Mouse (Mus musculus): ENCODE data around the gene Lemd1. TPM values are rescaled to one million over a fixed set of nuclear protein-coding genes. Genes with fewer than 3 reads are reported as not detected.
"Not testable (repeated sequence)": the region's sequence is repeated elsewhere in the genome, so short reads cannot be mapped to it uniquely, and the experiment has no call there.

Lemd1 gene
- total RNA-seq (2015) (not detected in 2 replicates), total RNA-seq (2017) (not detected in 2 replicates)

DNA sequence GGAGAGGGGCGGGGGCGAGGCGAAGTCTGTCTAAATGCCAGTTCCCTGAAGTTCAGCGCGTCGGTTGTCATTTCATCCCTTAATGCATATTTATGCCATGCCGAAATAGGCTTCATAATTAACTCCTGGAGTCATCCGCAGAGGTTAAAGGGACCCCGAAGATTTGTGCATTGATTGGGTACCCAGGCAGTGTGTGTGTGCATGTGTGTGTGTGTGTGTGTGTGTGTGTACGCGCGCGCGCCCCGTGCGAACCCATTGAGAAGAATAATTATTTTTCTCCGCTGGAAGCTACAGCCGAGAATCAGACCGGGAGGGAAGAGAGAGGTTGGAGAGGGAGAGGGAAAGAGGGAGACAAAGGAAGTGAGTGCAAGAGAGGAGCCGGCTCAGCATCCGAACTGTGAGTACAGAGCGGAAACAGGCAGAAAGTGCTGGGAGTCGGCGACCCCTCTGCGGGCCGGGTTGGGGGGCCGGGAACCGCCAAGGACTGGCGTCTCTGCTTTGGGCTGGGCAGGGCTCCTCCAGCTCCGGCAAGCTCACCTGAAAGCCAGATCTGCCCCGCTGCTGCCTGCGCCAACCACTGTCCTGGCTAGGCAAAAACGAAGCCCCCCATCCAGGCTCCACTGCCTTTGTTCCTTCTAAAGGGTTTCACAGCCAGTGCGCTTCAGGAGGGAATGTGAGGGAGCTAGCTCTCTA, at the start of gene Lemd1, which contains the start of gene AC124108.1:
Lemd1 (plus strand) TSS at position 339 of the 693 bp plus-strand sequence.
AC124108.1 (plus strand) TSS at position 365 of the 693 bp plus-strand sequence.
- no peak for ATAC-seq (replicated peaks; ENCODE audit: poor library complexity)

DNA sequence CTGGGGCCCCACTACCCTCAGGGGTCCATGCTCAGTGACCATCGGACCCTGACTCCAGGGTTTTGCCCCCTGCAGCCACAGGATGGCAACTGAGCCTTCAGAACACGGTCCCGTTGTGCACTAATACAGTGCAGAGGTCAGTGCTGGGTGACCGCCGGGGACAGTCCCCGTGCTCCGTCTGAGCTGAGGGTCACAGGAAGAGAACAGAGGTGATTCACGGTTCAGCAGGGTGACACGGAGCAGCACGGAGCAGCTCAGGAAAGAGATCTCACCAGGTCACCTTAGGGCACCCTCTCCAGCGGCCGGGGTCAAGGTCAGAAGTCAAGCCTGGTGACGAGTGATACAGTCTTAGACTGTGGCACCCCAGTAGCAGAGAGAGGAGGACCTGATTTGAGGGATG, 49.5 kb upstream of the Lemd1 start:
- no peak for ATAC-seq (replicated peaks; ENCODE audit: poor library complexity)

DNA sequence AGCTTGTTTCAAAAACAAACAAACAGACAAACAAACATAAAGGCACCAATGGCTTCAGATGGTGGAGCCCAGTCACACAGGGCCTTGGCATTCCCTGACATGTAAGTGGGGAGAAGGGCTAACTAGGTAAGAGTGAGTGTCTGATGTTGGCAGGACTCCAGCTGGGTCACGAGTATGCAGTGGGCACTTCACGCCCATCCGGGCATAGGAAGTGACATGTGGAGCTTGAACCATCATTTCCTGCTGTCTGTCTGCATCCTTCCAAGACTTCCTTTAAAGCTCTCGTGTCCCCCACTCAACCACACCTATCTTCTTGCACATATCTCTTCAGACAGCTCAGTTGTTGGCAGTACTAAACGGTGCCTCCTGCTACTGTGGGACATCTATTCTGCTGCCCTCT, 48.2 kb upstream of the Lemd1 start:
- peak; percentile 34 for ATAC-seq (replicated peaks; ENCODE audit: poor library complexity)

DNA sequence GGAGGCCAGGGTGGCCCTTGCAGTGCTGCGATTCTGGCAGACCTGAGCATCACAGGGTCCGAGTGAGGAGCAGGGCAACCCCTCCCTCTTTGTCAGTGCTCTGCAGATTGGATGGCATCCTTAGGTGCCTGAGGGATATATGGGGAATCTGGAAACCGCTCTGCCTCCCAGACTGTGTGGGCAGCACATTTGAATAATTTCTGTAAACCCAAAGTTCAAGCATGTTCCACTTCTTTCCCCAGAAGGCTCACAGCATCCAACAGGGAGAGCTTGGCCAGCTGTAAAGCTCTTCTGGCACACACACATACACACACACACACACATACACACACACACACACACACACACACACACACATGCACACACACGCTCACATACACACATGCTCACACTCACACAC, 47.5 kb upstream of the Lemd1 start:
- no peak for ATAC-seq (replicated peaks; ENCODE audit: poor library complexity)

DNA sequence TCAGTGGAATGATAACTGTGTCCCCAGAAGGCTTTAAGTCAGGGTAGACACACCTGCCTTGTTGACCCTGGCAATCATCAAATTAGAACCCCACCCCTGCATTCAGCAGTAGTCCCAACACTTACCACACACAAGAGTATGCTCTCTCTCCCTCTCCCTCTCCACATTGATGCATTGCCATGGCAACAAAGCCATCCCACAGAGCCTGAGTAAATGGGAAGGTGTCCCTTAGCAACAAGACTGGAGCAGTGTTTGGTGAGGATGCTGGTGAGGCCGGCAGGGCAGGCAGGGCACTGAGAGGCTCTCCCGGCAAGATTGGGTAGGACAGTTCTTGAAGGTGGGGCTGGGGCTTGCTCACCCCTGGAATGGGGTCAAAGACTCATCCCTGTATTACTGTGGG, 47.0 kb upstream of the Lemd1 start:
- ATAC-seq (replicated peaks; ENCODE audit: poor library complexity), result no peak

DNA sequence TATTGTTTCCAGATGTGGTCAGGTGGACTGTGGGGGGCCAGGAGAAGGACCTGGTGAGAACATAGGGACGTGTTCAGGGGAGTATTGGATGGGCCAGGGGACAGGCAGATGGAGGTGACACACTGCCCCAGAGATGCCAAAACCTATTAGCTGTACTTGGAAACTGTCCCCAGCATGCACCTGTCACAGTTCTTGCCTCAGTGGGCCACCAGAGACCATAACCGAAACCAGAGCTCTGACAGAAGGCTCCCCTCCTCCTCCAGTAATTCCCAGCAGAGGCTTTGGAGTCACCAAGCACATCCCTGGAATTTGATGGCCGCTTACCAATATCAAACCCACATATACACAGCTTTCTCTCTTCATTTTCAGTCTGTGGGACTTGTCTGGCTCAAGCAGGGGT, 46.4 kb upstream of the Lemd1 start:
- ATAC-seq (replicated peaks; ENCODE audit: poor library complexity), result no peak

DNA sequence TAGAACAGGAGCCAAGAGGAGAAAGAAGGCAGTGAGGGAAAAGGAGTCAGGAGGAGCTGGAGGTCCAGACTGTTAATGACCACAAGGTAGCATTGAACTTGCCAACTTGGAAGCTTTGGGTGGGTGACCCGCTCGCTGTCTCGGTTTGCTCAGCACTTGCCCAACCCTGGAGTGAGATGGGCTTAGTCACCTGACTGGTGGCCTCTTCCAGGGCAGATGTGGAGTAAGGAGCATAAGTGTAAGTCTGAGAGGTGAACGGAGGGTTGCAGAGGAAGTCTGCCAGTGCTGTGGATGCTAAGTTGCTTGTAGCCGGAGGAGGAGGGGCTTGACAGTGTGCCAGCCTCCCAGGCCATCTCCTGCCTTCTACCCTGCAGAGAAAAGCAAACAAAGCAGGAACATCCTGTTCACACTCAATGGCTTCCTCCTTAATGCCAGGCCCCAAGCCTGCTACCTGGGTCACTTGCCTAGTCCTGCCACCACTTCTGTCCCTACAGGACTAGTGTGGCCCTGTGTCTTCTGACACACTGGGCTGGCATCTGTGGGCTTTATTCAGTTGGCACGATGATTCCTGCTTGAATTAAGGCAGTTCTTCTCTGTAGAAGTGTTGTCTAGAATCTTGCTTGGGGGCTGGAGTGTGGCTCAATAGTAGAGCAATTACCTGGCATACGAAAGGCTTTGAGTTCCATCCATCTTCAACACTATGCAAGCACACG, 45.1 kb upstream of the Lemd1 start:
- ATAC-seq (replicated peaks; ENCODE audit: poor library complexity), result no peak

DNA sequence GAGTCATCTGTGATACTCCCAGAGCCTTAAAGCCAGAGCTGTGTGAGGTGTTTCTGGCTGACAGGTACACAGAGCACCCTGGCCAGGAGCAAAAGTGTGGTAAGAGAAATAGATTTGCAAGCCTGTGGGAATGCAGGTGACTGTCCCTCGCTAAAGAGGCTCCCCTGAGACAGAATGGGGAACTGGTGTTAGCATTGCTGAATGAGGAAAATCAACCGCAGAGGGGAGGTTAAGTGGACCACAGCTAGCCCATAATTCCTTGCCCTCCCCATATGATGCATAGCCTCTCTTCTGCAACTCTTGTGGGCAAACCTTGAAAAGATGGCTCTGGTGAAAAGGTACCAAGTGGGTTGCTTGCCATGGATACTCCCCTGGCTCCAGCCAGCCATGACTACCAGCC, 41.8 kb upstream of the Lemd1 start:
- ATAC-seq (replicated peaks; ENCODE audit: poor library complexity), result peak; percentile 82

DNA sequence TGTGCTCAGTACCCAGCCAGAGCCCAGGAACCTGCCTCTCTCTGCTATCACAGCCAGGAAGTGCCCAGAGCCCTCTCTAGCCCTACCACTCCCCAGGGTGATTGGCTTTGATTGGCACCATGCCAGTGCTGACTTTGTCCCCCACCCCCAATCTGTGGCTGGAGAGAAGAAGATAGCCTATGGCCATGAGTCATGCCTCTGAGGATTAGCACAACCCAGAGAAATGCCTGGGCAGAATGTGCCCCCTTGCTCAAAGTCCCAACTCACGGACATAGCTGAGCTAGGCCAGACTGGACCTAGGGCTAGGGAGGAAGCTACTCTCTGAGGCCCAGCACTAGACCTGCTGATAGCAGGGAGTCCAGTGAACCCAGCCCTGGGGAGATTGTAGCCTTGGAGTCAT, 41.1 kb upstream of the Lemd1 start:
- ATAC-seq (replicated peaks; ENCODE audit: poor library complexity), result 0 out of 2 replicates have a peak, but pooled peaks have one; percentile 18

DNA sequence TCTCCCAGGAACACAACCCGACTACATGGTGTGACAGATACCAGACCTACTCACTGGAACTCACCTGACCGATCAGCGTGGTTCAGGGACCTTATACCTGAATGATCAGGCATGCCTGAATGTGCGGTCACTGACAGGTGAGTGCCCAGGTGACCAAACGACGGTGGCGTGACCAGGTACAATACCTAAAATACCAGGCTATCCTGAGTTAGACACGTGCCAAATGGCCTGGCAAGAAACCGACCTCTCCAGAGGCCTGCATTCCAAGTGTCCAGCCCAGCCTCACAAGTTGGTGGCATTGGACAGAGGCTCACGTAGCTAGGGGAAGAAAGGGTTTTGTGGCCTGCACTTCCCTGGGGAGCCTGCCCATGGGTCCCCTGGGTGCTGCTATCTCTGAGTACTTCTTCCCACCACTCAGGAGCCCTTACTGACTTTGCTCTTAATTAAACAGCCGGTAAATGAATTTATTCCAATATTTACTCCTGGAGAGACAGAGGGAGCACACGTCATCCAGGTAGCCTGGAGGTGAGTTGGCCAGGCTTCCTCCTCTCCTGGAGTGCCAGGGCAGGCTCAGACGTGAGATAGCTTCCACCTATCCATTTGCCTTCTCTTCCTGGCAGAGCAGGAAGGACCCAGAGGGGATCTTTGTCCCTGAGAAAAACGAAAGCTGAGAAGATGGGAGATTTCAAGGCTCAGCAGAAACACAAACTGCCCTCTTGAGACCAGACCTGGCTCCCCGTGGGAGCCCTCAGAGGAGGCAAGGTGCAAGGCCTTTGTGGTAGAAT, 40.2 kb upstream of the Lemd1 start:
- ATAC-seq (replicated peaks; ENCODE audit: poor library complexity), result no peak

DNA sequence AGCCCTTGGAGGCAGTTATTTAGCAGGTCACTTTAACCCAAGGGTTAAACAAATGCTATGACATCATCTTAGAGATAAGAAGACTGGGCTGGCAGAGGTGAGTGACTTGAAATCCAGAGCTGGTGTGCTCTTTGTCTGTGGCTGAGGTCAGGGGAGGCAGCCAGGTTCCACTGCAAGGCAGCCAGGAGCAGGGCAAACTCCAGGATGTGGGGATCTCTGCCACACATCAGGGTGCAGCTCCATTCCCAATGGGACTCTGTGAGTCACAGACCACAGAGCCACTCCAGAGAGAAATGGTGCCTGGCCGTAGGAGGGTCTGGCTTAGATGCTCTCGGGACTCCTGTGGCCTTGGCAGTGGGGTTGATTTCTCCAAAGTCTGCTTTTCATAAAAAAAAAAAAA, 39.3 kb upstream of the Lemd1 start:
- ATAC-seq (replicated peaks; ENCODE audit: poor library complexity), result no peak

DNA sequence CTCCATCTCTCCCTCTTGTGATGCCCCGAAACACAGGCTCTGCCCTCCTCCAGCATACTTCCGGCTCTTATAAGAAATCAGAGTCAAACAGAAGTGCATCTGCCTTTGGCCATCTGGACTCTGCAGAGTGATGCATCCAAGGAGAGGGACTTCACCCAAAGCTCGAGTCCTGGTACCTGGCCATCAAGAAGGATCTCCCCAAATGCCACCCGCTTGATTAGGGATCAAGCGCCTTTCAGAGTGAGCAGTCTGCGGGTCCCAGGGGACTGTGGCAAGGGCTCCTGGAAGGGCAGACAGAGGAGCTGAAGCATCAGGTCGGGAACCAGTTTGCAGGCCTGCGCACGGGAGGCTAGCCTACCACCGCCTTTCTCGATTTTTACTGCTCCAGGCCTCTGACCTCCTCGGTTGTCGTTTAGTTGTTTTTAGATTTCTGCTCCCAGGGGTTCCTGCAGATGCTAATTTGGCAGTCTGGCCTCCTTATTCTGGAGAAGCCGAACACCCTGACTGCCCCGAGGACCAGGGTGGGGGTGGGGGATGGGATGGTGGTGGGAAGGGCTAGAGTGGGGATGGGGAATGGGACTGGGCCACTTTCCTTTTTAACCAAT, 38.0 kb upstream of the Lemd1 start:
- ATAC-seq (replicated peaks; ENCODE audit: poor library complexity), result no peak

DNA sequence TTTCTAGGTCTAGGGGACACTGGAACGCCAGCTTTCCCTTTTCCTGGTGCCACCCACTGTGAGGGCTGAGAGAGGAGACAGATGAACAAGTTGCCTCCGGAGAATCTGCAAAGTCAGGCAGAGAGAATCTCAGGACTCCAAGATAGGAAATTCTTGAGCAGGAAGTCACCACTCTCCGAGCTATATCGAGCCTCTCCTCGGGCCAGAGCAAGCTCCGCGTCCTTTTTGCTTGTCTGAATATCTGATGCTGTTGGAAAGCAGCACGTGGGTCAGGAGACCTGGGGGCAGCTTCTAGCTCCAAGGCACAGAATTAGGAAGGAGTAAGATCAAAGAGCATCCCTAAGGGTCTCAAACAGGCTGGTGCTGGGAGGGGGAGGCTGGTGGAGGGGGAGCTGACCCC, 37.5 kb upstream of the Lemd1 start:
- no peak for ATAC-seq (replicated peaks; ENCODE audit: poor library complexity)

DNA sequence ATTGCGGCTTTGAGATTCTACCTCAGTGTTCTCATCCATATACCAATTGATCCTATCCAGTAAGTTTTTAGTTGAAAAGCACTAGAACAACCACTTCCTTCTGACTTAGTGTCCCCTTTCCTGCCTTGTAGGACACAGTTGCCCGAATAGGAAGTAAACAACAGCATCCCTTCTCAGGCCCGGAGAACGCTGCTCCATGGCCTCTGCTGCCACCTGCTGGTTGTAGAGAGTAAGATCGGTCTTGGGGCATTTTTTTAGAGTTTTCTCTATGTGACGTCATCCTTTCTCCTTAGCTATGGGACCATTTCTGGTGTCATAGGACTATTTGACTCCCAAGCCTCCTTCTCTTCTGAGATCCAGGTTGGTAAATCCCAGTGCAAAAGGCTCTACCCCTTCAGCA, 35.5 kb upstream of the Lemd1 start:
- ATAC-seq (replicated peaks; ENCODE audit: poor library complexity), result peak; percentile 95

DNA sequence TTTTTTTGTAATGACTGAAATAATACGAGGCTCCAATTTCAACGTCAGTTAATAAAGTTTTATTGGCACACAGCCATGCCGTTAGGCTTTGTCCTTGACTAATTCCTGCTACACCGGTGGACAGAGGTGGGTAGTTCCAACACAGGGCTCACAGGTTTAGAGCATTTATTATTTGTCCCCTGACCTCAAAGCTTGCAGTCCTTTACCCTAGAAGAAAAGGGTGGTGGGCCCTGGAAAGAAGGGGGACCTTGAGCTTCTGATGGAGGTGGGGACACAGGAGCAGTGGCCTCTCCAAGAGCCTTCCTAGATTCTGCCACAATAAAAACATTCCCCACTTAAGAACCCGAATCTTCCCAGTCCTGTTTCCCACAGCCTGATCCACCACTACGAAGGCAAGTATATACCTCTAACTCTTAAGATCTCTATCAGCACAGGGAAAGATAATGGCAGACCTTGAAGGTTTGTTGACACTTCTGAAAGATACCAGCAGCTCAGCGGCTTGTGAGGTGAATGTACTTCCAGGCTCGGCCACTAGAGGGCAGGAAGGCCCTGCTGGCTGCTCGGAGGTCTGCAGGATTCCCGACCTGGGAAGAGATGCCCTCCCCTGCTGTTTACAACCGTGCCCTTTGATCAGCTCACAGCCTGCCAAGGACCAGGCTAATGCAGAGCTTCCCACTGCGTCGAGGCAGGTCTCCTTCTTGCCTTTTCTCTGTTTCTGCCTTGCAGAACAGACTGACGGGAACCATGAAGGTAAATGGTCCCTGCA, 34.0 kb upstream of the Lemd1 start:
- ATAC-seq (replicated peaks; ENCODE audit: poor library complexity), result peak; percentile 87

DNA sequence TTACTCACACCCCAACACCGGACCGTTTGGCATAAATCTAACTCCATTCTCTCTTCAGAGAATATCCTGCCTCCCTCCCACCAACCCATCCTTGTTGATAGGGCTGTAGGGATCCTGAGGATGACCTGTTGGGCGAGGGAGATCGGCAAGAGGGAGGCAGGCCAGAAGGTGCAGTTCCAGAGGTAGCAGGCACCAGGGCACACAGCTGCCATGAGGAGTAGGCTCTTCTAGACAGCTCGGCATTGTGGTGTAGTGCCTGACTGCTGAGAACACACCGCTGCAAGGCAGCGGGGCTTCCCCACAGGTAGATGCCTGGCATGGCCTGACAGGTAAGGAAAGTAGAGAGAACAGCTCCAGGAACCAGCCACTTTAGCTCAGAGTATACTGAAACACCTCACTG, 33.4 kb upstream of the Lemd1 start:
- no peak for ATAC-seq (replicated peaks; ENCODE audit: poor library complexity)

DNA sequence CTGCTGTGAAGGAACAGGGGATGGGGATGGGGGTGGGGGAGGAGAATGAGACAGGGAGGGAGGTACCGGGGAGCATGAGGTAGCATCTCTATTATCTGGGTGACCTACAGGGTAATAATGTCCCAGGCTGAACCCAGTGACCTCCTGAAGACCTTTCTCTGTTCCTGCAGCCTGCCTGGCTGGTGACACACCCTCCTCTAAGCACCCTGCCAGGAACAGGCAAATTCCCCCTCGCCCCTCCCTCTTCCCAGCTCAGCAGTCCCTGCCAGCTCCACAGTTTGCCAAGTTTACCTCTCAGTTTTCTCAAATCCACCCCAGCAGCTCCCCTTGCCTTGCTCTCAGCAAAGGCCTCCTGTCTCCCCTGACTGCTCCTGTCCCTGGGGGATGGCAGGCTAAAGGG, 32.5 kb upstream of the Lemd1 start:
- ATAC-seq (replicated peaks; ENCODE audit: poor library complexity), result no peak

DNA sequence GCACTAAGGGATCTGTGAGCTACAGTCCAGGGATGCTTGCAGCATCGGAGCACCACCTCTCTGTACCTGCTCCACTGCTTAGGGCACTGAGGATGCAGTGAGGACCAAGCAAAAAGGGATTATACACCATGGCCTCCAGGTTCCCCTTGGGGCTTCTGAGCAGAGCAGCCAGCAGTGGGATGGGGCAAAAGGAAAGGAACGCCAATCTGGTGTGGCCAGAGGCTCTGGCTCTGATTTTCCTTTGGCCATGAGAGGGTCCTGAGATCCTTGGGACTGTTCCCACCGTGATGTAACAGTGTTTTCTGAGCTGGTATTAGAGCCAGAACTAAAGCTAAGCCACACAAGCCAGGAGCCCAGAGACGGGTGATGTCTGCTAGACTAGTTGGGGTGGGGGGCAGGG, 31.6 kb upstream of the Lemd1 start:
- no peak for ATAC-seq (replicated peaks; ENCODE audit: poor library complexity)

DNA sequence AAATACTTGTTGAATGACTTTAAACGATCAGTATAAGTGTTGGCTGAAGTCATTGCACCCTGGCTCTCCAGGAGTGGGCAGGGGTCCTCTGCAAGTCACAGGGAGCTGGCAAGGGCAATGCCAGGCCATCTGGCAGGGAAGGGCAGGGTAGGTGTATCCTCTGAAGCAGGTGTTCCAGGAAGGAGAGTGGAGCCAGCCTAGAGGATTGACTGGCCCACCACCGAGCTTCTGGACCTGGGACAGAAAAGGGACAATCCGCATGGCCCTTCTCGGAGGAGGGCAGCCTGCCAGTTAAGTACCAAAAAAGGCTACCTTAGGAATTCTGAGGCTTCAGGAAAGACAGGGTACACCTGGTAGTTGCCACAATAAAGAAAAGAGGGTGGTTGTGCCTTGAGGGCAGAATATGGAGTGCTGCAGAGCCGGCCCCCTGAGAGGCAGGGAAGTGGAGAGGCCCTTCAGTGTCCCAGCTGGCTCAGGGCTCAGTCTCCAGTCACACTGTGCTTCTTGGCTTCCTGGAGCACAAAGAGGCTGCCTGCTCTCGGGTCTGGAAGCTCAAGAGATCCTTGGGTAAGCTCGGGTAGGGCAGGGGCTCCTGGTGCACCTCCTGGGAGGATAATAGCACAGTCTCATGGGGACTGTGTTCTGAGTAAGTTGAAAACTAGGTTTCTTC, 29.9 kb upstream of the Lemd1 start:
- ATAC-seq (replicated peaks; ENCODE audit: poor library complexity), result no peak

DNA sequence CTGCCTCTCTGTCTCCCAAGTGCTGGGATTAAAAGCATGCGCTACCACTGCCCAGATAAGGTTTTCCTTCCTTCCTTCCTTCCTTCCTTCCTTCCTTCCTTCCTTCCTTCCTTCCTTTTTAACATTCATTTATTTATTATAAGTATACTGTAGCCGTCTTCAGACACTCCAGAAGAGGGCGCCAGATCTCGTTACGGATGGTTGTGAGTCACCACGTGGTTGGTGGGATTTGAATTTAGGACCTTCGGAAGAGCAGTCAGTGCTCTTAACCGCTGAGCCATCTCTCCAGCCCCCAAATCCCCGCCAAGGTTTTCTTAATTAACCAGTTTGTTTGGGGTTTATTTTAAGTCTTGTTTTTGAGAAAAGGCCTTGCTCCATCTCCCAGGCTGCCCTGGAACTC, 28.6 kb upstream of the Lemd1 start:
- ATAC-seq (replicated peaks; ENCODE audit: poor library complexity), result not testable (repeated sequence)
